Mouse (Mus musculus) cerebellum, postnatal 25 days (tissue): ENCODE measurements at regions not wholly inside any gene's neighbourhood (a gene's known extent, or its start where the extent isn't known, plus 50 kb on each side); places are given as distances from the start of the nearest gene placed in this dataset.
A peak's percentile ranks its signal among the peaks of the same experiment; 100 is the strongest.
"Not testable (repeated sequence)": the region's sequence is repeated elsewhere in the genome, so short reads cannot be mapped to it uniquely, and the experiment has no call there.

Source experiments
- DNase-seq, 2 experiments: peaks; one replicate each; pipeline ENCODE4 v3.0.0; 2021; ENCODE audit warnings: mixed read lengths in 2 of 2

DNA sequence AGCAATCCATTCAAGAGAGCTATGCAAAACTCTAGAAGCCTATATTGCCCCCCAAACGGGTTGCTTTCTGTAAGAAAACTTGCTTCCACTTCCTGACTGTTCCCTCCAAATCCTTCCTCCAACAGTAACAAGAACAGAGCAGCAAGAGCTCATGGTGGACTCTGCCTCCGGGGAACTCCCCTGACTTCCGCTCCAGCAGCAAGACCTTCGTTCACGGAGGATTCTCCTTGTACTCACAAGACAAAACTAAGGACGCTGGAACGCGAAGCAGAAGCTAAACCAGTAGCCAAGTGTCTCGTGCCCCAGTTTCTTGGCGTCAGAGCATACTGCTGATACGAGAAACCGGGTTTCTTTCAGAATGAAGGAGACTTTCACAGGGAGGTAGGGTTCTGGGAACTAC is 50.7 kb downstream of the H2al2a start:
- no peak for DNase-seq

- no peak for DNase-seq
Measured at GRCm38 (mm10) chr2:17945369-17945915, 51.3 kb downstream of the H2al2a start.

DNA sequence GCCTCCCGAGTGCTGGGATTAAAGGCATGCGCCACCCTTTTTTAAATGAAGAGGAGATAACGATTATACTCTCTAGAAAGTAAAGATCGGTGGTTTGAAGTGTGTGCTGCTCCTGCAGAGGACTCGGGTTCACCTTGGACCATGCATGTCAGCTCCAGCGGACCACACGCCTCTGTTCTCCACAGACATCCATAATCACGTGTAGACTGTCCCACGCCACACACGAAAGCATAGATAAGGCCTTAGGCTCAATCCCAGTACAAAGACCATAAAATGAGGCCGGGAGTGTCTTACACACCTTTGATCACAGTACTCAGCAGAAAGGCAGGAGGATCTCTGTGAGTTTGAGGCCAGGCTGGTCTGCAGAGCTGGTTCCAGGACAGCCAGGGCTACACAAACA is 53.3 kb downstream of the H2al2a start:
- no peak for DNase-seq

- peak in 1 of 2 experiments; percentile 7 for DNase-seq
Measured at GRCm38 (mm10) chr2:17942528-17943387, 54.0 kb downstream of the H2al2a start.

DNA sequence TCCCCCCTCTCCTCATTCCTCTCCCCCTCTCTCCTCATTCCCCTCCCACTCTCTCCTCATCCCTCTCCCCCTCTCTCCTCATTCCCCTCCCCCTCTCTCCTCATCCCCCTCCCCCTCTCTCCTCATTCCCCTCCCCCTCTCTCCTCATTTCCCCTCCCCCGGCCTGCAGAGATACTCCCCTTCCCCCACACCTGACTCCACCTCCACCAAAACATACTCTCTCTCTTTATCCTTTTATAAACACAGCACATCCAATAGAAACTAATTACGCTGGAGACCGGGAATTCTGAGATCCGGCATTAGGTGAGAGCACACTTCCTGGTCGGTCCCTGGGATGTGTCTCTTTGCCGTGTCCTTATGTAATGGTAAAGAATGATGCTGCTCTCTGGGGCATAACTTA is 54.8 kb downstream of the H2al2a start:
- no peak for DNase-seq

DNA sequence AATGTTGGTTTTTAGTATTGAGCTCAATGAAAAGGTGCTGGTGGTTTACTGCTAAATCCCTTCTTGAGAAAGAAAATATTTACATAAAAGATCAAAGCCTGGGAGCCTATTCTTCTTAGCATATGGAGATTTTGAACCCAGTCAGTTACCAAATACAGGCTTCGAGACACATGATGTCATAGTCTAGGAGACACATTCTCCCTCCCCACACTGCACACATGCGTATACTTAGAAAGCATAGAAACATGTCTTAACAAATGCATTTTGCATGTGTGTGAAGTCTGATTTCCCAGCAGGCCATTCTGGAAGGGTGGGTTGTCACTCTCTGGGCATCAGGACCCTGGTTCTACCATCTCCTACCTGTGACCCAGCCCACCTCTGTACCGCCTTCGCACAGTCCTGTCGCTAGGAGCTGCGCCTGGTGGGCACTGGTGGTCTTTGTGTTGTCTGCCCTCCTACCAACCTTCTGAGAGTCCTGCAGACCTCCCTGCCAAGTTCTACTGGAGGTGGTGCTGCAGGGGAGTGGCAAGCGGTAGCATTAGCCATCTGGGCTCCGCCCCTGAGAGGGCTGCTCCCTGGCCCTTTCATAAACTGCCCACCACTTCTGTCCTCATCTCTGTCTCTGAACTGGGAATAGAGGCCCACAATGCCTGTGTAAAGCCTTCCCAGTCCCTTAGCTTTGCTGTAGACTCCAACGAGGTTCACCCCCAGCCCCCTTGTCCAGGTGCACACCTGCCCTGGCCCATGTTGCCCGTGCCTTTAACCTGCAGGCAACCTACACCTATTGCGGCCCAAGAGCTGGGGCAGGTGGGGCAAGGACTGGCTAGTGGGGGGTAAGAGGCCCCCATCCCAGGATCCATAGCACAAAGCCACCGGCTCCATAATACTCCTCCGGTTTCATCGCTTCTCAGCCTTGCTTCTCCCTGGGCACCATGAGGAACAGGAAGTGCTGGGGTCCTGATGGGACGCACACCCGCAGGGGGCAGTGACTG is 56.6 kb downstream of the H2al2a start:
- not testable (repeated sequence) for DNase-seq

DNA sequence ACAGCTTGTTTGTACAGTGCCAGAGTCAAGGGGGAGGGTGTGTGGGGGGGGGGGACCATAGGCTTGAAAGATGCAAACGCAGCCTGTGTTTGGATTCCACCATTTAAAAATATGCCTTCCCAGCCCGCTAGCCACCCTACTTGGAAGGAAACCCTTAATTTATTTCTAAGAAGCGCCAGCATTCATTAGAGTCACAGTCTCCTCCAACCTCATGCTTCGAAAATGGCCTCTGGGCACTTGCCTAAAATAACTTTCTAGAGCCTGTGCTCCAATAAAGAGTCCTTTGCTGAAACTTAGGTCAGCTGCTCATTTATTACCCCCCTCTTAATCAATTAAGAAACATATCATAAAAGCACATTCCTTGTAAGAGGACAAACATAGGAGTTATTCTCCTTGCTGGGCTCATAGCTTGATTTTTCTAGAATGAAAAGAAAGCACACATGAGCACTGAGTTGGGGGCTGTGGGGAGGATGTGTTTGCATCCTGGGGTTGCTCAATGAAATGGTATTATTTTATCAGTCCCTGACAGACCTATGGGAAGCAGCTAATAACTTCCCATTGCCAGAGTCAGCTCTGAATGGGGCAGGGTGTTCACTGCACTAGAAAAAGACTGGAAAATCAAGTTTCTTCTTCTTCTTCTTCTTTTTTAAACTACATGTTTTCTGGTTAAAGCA is 57.4 kb downstream of the H2al2a start:
- DNase-seq, result no peak

GRCm38 (mm10) chr2:17936527-17937139 is 60.1 kb downstream of the H2al2a start:
- no peak for DNase-seq

GRCm38 (mm10) chr2:17935916-17936315 is 60.8 kb downstream of the H2al2a start:
- DNase-seq, result no peak

GRCm38 (mm10) chr2:17935466-17935865 is 61.3 kb downstream of the H2al2a start:
- no peak for DNase-seq

DNA sequence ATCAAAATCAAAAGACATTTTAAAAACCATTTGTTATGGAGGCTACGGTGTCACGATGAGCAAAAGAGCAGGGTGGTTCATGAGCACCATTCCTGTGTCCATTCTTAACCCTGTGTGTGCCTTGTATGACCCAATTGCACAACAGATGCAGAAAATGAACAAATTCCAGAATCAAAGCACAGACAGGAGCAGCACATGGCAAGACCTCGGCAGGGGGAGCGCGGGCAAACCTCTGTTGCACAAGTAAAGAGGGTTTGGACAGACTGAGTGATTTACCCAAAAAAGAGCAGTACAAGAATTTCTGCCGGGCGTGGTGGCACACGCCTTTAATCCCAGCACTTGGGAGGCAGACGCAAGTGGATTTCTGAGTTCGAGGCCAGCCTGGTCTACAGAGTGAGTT is 62.1 kb downstream of the H2al2a start:
- no peak for DNase-seq

- no peak for DNase-seq
Measured at GRCm38 (mm10) chr2:17932932-17933790, 63.6 kb downstream of the H2al2a start.

DNA sequence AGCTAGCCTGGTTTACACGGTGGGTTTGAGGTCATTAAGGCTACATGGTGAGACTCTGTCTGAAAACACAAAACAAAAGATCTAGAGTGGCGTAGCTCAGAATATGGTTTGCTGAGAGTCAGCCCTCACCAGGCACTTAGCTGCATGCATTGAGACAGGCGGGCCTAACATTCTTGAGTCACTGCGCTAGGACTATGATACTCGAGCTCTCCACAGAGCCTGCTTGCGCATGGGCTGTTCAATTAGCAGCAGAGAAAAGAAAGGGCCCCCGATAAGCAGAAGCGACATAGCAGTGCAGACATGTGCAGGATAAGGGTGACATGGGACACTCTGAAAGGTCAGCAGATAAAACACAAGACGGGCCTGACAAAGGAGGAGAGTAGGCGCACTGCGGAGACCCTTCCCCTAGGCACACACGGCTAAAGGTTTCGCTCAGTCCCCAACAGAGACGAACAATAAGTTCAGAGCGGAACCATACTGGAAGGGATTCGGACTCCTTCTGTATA is 64.3 kb downstream of the H2al2a start:
- DNase-seq, result no peak

- DNase-seq, result no peak
Measured at GRCm38 (mm10) chr2:17931881-17932280, 64.9 kb downstream of the H2al2a start.

DNA sequence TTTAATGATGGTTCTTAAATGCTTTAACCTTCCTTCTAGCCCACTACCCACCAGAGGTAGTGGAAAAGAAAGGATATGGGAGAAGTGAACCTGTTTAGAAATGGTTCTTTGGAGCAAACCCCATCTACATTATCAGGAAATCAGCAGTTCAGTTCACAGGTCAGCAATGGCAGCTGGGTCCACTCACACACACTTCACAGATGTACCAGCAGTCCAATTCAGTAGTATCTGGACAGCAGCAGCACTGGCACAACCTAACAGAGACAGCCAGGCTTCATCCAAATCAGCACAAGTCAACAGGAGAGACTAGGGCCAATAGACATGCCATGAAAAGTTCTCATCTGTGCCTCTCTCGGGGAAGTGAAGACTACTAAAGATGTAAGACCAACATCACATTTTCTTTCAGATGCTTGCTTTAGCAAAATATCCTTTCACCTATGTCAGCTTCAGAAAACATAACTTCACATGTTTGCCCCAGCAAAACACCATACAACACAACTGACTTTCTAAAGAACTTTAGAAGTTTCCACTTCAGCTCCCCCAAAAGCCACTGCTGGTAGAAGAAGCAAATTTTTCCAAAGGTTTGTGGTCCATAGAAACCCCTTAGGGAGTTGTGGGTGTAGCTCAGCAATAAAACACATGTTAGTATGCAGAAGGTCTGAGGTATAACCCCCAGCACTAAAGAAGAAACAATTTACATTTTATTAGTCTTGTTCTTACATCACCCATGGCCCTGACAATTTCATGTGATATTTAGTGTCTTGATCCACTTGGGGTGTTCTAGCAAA is 77.7 kb downstream of the H2al2a start:
- no peak for DNase-seq

- DNase-seq, result no peak
Measured at GRCm38 (mm10) chr2:17917238-17917946, 79.4 kb downstream of the H2al2a start.

DNA sequence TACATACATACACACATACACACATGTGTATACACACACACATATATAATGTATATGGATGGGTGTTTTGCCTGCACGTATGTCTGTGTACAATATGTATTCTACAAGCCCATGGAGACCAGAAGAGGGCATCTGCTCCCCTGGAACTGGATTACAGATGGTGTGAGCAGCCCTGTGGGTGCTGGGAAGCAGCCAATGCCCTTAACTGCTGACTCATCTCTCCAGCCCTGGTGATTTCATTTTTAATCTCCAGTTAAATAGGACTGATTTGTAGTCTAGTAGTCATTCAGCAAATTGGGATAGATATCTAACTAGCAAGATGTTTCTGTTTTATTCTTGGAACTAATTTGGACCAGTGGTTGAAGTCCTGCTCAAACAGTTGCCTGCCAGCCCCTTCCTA is 94.1 kb downstream of the H2al2a start:
- DNase-seq, result peak; percentile 10 to 29

- no peak for DNase-seq
Measured at GRCm38 (mm10) chr2:17900202-17900601, 96.6 kb downstream of the H2al2a start.

DNA sequence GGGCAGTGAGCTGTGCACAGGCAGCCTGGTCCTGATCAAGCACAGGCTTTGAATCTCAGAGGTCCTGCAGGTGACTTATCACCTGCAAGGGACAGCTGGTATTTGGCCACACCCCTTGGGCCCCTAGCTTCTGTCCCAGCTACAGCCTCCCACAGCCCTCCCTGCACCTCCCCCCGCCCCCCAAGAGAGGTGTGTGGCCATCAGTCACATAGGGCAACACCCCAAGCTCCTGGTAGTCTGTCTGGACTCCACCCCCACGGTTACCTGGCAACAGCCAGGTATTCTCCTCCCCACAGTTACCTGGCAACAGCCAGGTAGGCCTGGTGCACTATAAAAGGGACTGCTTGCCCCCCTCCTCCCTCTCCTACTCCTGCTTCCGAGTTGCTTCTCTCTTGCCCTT is 98.0 kb downstream of the H2al2a start:
- no peak for DNase-seq

DNA sequence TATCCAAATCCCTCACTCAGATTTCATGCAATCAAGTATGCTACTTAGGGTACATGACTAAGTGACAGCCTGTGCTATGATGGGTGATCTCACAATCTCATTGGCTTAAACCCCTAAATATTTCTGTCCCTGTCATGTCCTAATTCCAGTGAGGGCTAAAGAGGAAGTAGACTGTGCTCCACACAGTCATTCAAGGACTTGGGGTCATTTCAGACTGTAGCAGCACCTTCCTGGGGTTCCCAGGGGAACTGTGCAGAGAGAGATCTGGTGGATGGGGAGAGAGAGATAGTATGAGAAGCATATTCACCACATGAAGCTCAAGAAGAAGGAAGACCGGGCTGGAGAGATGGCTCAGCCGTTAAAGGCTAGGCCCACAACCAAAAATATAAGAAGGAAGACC is 100.7 kb downstream of the H2al2a start:
- no peak for DNase-seq
